Comparison of ENCODE assay signal across 8 mouse cellular contexts in the genomic region with DNA sequence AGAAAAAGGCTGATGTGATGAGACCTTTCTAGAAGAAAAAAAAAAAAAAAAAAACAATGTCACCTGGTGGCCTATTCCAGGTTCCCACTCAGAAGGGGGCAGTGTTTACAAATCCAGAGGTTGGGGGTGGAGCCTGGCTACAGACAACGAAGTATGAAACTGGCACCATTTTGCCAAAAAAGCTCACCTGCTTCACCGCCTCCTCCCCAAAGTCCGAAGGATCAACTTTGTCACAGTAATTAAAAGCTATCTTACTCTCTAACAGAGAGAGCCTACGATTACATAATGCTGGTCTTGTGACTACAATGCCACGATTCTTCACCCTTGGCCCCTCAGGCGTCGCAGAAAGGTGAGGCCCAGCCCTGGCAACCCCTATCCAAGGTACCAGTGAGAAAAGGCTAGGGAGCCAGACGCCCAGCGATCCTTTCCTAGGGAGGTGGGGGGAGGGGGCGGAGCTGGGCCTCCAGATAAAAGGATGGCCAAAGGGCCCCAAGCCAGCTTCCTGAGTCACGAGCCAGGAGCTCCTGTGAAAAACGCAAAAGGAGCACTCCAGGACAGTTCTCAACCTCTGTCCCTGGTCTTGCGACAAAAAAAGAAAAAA. TPM values are rescaled to one million over a fixed set of nuclear protein-coding genes. Genes with fewer than 3 reads are reported as not detected.
DNase-seq lines count a peak whose midpoint lies in the region; ATAC-seq and TF ChIP-seq lines count a peak whose summit lies in the region.

No protein-coding gene starts in this region.

- peak overlapping the region; percentile 92 for H3K27ac ChIP-seq in liver, embryonic 12.5 days

- peaks cover 42% of the 10 kb centered on the region for H3K79me2 ChIP-seq in myocyte (ENCODE audit: control insufficient read depth, insufficient read depth)

- H3K27me3 ChIP-seq in liver, embryonic 12.5 days (replicated peaks), result 0 out of 2 replicates have a peak, but pooled peaks cover 3% of the 10 kb centered on the region
- H3K27me3 ChIP-seq in myocyte (ENCODE audit: control insufficient read depth, insufficient read depth, insufficient read length), result no peaks in the 10 kb centered on the region

- no peak for TF ChIP-seq POLR2A in myocyte (IDR thresholded peaks at IDR 0.05; ENCODE audit: insufficient read length, low read depth)

- peaks cover 32% of the 10 kb centered on the region for H3K36me3 ChIP-seq in liver, embryonic 12.5 days
- H3K36me3 ChIP-seq in myocyte (ENCODE audit: control insufficient read depth, insufficient read depth), result peaks cover 9% of the 10 kb centered on the region

- H3K4me2 ChIP-seq in liver, embryonic 12.5 days, result peak overlapping the region; percentile 97
- H3K4me2 ChIP-seq in myocyte (ENCODE audit: low read depth), result peak overlapping the region; percentile 93

- peak overlapping the region; percentile 93 for H3ac ChIP-seq in myocyte (ENCODE audit: control insufficient read depth, insufficient read length)

- peaks cover 35% of the 10 kb centered on the region for H3K4me1 ChIP-seq in liver, embryonic 12.5 days

- ATAC-seq in liver, embryonic 12.5 days, result peak; percentile 46

- H3K4me3 ChIP-seq in liver, embryonic 12.5 days, result peak overlapping the region; percentile 92
- peak overlapping the region; percentile 67 for H3K4me3 ChIP-seq in myocyte

- H3K9me3 ChIP-seq in liver, embryonic 12.5 days (replicated peaks), result no peaks in the 10 kb centered on the region

- 4% methylated on average over 13 of the region's 13 CpGs for WGBS in liver, embryonic 12.5 days (ENCODE audit: insufficient replicate concordance)

- peak; percentile 86 for DNase-seq in 3T3-L1 (ENCODE audit: low read depth, low spot score)
- DNase-seq in adrenal gland, adult (ENCODE audit: inconsistent age in 2 of 2, low spot score in 1 of 2), result peak; percentile 86 to 95
- DNase-seq in embryo, embryonic 9.5 days (ENCODE audit: extremely low spot score), result peak; percentile 71
- peak; percentile 85 to 89 for DNase-seq in heart, adult 18-20 months
- DNase-seq in kidney, adult 11 months, result peak; percentile 90
- peak; percentile 86 for DNase-seq in testis, postnatal 10 days (ENCODE audit: low spot score)

- peak overlapping the region; percentile 98 for H3K9ac ChIP-seq in liver, embryonic 12.5 days

TF ChIP-seq in myocyte, 11 proteins besides CTCF, POLR2A, EP300 and RAD21:
- TF ChIP-seq MAX (IDR thresholded peaks at IDR 0.05; ENCODE audit: low read depth), result no peak
- TF ChIP-seq USF1 (IDR thresholded peaks at IDR 0.05; ENCODE audit: low read depth), result no peak
- no peak for TF ChIP-seq SRF (IDR thresholded peaks at IDR 0.05; ENCODE audit: control insufficient read depth, insufficient read length, low read depth)
- TF ChIP-seq E2F4 (IDR thresholded peaks at IDR 0.05; ENCODE audit: insufficient read depth), result no peak
- TF ChIP-seq MYOD1 (IDR thresholded peaks at IDR 0.05; ENCODE audit: control insufficient read depth in 1 of 3, insufficient read length in 2 of 3, low read depth in 2 of 3), result no peak
- TF ChIP-seq MYOG (IDR thresholded peaks at IDR 0.05; ENCODE audit: control insufficient read depth in 1 of 3, insufficient read depth in 1 of 3, insufficient read length in 2 of 3, low read depth in 2 of 3), result no peak

RNA-seq across cellular contexts. Expression of gene Dynll2, which starts 1.1 kb away (rescaled TPM):
- 100 to 1,000 TPM; 410 to 444 TPM for total RNA-seq in heart, adult 18-20 months (2021)
- 14.3 and 15.5 TPM in 2 replicates for polyA plus RNA-seq in liver, embryonic 12.5 days (2016; fragmentation: Nextera tagmentation; extraction: Ambion mirVana)
- 74.0 TPM for polyA plus RNA-seq in myocyte (2012; fragmentation: generic; extraction: Trizol)

Comparison
In these comparisons a context has a peak if more than half of its experiments do, and no peak if none do; other contexts are left out.
1. Peak in every context shown above with its lines: DNase-seq, ATAC-seq, H3K4me3 ChIP-seq and H3K27ac ChIP-seq.